8 mouse cellular contexts compared by ENCODE assay signal in the genomic region with DNA sequence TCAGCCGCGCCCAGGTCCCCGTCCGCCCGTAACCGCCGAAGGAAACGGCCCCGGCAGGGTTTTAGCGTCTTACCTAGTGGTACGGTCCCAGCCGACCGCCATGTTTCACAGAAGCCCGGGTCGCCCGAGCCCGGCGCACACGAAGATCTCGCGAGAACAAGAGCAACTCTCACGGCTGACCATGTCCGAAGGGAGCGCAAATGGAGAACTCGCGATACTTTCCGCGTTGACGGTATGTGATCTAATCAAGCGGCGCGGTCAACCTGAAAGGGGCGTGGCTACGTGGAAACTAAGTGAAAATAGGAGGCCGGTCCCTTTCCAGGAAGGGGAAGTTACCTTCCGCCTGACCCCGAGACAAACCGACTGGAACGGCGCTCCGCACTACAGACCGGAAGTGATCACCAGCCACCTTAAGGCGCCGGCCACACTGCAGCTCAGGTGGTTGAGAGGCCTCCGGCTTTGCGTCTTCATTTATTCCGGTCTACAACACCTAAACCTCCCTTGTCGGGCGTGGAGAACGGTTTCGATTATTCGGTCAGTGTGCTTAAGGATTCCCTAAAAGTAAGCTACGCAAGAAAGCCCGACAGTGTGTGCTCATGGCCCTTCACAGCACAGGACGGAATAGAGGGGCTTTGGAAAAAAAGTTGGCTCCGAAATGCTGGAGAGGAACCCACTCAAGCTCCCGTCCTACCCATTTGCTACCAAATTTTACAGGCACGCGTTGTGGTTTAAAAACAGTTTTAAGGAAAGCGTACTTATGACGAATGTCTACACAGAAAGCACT. TPM values are rescaled to one million over a fixed set of nuclear protein-coding genes. Genes with fewer than 3 reads are reported as not detected.
DNase-seq lines count a peak whose midpoint lies in the region; ATAC-seq lines count a peak whose summit lies in the region.

A gene (minus strand): TSS at position 478 of the 784 bp plus-strand sequence.

- DNase-seq in adipocyte (ENCODE audit: low spot score), result peak; percentile 100
- DNase-seq in embryo, embryonic 10 days (ENCODE audit: low spot score), result peak; percentile 100
- peak; percentile 90 for DNase-seq in gastrocnemius, postnatal 10 days
- DNase-seq in induced T-regulatory cell, adult 2 months (ENCODE audit: low read depth), result peak; percentile 99
- DNase-seq in left cerebral cortex, adult 9 months (ENCODE audit: low spot score in 2 of 2), result peak; percentile 97 to 99
- peak; percentile 96 for DNase-seq in right cerebral cortex, postnatal 14 days
- DNase-seq in urinary bladder, postnatal 36 days (ENCODE audit: low spot score in 2 of 2), result peak; percentile 97 to 98

- peak; percentile 90 for ATAC-seq in megakaryocyte progenitor cell, adult 5-6 weeks (replicated peaks; ENCODE audit: poor library complexity)

RNA-seq across cellular contexts. Expression of the gene that starts here (rescaled TPM):
- 10 to 100 TPM; 54.6 to 63.5 TPM for total RNA-seq in gastrocnemius, postnatal 10 days (2021)
- total RNA-seq in megakaryocyte progenitor cell, adult 5-6 weeks (2015), result 77.6 and 78.2 TPM in 2 replicates
- 113 and 134 TPM in 2 replicates for total RNA-seq in megakaryocyte progenitor cell, adult 5-6 weeks (2017)

Comparison
In these comparisons a context has a peak if more than half of its experiments do, and no peak if none do; other contexts are left out.
1. Peak in every context shown above with its lines: DNase-seq and ATAC-seq.